Mouse (Mus musculus): ENCODE measurements at regions not wholly inside any gene's neighbourhood (a gene's known extent, or its start where the extent isn't known, plus 50 kb on each side); places are given as distances from the start of the nearest gene placed in this dataset.
"Not testable (repeated sequence)": the region's sequence is repeated elsewhere in the genome, so short reads cannot be mapped to it uniquely, and the experiment has no call there.

DNA sequence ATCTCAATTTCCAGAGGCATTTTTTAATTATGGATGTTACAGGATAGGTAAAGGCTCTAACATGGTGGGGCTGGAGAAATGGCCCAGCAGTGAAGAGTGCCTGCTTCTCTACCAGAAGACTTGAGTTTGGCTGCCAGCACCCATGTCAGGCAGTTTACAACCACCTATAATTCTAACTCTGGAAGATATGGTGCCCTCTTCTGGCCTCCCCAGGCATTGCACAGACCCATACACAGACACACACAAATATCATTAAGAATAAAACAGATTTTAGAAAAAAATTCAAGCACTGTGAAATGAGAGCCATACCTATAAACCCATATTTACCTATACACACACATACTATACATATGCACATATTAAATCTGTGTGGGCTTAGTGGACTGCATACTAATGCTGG, 113.9 kb upstream of the Creb1 start:
- no peak overlapping the region for H3K27ac ChIP-seq (ENCODE audit: insufficient read depth, low read length)
- no peak overlapping the region for H3K4me3 ChIP-seq (ENCODE audit: insufficient read depth, low read length)
- no peak for TF ChIP-seq POLR2A (IDR thresholded peaks at IDR 0.05; ENCODE audit: extremely low read depth, insufficient read depth, low read length)
- TF ChIP-seq CTCF (IDR thresholded peaks at IDR 0.05; ENCODE audit: extremely low read depth, insufficient read depth, low read length), result no peak
- no peaks in the 10 kb centered on the region for H3K4me1 ChIP-seq (ENCODE audit: control insufficient read depth, insufficient read depth, low read length)

GRCm38 (mm10) chr1:64415906-64416305, 116.5 kb upstream of the Creb1 start:
- Histone ChIP-seq H3K4me3 (ENCODE audit: insufficient read depth, low read length) (no peak overlapping the region), H3K4me1 (ENCODE audit: control insufficient read depth, insufficient read depth, low read length) (no peaks in the 10 kb centered on the region), H3K27ac (ENCODE audit: insufficient read depth, low read length) (no peak overlapping the region)
- no peak for TF ChIP-seq CTCF (IDR thresholded peaks at IDR 0.05; ENCODE audit: extremely low read depth, insufficient read depth, low read length)
- no peak for TF ChIP-seq POLR2A (IDR thresholded peaks at IDR 0.05; ENCODE audit: extremely low read depth, insufficient read depth, low read length)

GRCm38 (mm10) chr1:64413181-64413560, 119.3 kb upstream of the Creb1 start:
- TF ChIP-seq CTCF (IDR thresholded peaks at IDR 0.05; ENCODE audit: extremely low read depth, insufficient read depth, low read length) (no peak), POLR2A (IDR thresholded peaks at IDR 0.05; ENCODE audit: extremely low read depth, insufficient read depth, low read length) (no peak)
- no peak overlapping the region for H3K4me3 ChIP-seq (ENCODE audit: insufficient read depth, low read length)
- no peaks in the 10 kb centered on the region for H3K4me1 ChIP-seq (ENCODE audit: control insufficient read depth, insufficient read depth, low read length)
- H3K27ac ChIP-seq (ENCODE audit: insufficient read depth, low read length), result no peak overlapping the region

DNA sequence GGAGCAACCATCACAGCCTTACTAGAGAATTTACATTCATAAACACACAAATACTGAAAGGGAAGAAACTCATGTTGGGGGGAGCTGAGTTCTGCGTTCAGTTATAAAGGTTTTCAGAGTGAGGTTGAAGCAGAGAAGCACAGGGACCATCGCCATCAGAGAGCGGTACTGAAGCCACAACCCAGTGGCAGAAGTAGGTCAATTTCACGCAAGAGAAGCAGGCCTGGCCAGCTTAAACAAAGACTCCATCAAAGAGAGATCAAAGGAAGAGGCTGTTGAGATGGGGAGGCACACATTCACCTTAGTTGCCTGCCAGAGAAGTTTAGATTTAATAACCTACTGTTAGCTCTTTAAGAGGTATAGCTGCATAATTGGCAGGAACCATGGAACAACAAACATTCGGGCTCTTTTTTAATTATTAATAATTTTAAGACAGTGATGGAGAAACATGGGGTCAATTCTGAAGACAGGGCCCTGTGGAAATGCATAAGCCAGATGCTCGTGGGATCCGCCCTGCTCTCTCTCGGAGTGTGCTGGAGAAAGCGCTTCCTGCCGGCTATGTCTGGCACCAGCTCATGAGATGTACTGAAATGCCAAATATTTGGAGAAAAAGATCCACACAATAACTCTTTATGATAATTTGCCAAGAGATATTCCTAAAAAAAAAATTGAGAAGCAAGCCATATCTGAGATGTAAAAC, 119.8 kb upstream of the Creb1 start:
- Histone ChIP-seq H3K4me1 (ENCODE audit: control insufficient read depth, insufficient read depth, low read length) (no peaks in the 10 kb centered on the region), H3K4me3 (ENCODE audit: insufficient read depth, low read length) (no peak overlapping the region), H3K27ac (ENCODE audit: insufficient read depth, low read length) (no peak overlapping the region)
- no peak for TF ChIP-seq POLR2A (IDR thresholded peaks at IDR 0.05; ENCODE audit: extremely low read depth, insufficient read depth, low read length)
- no peak for TF ChIP-seq CTCF (IDR thresholded peaks at IDR 0.05; ENCODE audit: extremely low read depth, insufficient read depth, low read length)

DNA sequence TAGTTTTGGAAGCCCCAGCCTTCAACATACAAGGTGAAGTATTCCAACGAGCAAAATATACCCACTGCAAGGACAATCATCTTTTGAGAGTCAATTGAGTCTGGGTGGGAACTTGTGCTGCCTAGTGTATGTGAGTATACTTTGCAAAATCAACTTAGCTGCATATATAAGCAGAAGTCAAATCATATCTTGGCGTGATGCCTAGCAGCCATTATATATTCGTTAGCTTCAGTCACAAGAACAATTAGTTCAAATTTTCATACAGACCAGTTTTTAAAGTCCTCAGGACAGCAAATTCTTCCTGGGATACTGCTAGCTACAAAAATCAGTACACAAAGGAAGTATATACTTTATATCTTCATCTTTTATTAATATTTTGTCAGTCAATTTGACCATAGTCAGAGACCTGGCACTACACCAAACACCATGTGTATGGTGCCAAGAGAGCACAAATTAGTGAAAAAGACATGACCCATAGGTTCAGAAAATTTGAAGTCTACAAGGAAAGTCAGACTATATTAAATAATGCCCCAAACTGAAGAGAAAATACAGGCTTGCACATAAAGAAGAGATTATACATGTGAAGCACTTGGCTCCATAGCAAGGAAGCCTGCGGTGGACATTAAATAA, 120.5 kb upstream of the Creb1 start:
- no peak overlapping the region for H3K27ac ChIP-seq (ENCODE audit: insufficient read depth, low read length)
- TF ChIP-seq CTCF (IDR thresholded peaks at IDR 0.05; ENCODE audit: extremely low read depth, insufficient read depth, low read length) (no peak), POLR2A (IDR thresholded peaks at IDR 0.05; ENCODE audit: extremely low read depth, insufficient read depth, low read length) (no peak)
- no peak overlapping the region for H3K4me3 ChIP-seq (ENCODE audit: insufficient read depth, low read length)
- no peaks in the 10 kb centered on the region for H3K4me1 ChIP-seq (ENCODE audit: control insufficient read depth, insufficient read depth, low read length)

GRCm38 (mm10) chr1:64408807-64409582, 123.5 kb upstream of the Creb1 start:
- no peak for TF ChIP-seq POLR2A (IDR thresholded peaks at IDR 0.05; ENCODE audit: extremely low read depth, insufficient read depth, low read length)
- no peak for TF ChIP-seq CTCF (IDR thresholded peaks at IDR 0.05; ENCODE audit: extremely low read depth, insufficient read depth, low read length)
- no peak overlapping the region for H3K27ac ChIP-seq (ENCODE audit: insufficient read depth, low read length)
- no peak overlapping the region for H3K4me3 ChIP-seq (ENCODE audit: insufficient read depth, low read length)
- no peaks in the 10 kb centered on the region for H3K4me1 ChIP-seq (ENCODE audit: control insufficient read depth, insufficient read depth, low read length)

DNA sequence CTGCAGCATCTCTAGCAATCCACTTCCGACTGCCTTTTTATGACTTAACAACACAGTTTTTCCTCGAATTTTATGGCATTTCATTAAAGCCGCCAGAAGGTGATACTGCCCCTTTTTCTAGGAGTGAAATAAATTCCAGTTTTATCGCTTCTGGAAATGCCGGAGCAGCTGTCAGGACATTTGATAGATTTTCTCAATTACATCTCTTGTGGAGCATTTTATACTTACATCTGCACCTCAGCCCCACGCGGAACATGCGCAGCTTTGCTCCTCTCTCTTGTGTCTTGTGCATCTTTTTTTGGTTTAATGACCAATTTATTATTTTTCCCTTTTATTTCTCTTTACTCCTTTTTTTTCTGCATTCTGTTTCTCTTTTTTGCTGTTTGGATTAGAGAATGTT, 140.9 kb upstream of the Creb1 start:
- Histone ChIP-seq H3K4me3 (ENCODE audit: insufficient read depth, low read length) (no peak overlapping the region), H3K27ac (ENCODE audit: insufficient read depth, low read length) (no peak overlapping the region), H3K4me1 (ENCODE audit: control insufficient read depth, insufficient read depth, low read length) (no peaks in the 10 kb centered on the region)
- TF ChIP-seq CTCF (IDR thresholded peaks at IDR 0.05; ENCODE audit: extremely low read depth, insufficient read depth, low read length) (no peak), POLR2A (IDR thresholded peaks at IDR 0.05; ENCODE audit: extremely low read depth, insufficient read depth, low read length) (no peak)

- no peak for TF ChIP-seq CTCF (IDR thresholded peaks at IDR 0.05; ENCODE audit: extremely low read depth, insufficient read depth, low read length)
- TF ChIP-seq POLR2A (IDR thresholded peaks at IDR 0.05; ENCODE audit: extremely low read depth, insufficient read depth, low read length), result no peak
- Histone ChIP-seq H3K27ac (ENCODE audit: insufficient read depth, low read length) (no peak overlapping the region), H3K4me3 (ENCODE audit: insufficient read depth, low read length) (no peak overlapping the region), H3K4me1 (ENCODE audit: control insufficient read depth, insufficient read depth, low read length) (no peaks in the 10 kb centered on the region)
These were observed 151.2 kb upstream of the Creb1 start for GRCm38 (mm10) chr1:64381264-64381663.

GRCm38 (mm10) chr1:64376426-64376825, 156.0 kb upstream of the Creb1 start:
- H3K27ac ChIP-seq (ENCODE audit: insufficient read depth, low read length); H3K4me1 ChIP-seq (ENCODE audit: control insufficient read depth, insufficient read depth, low read length); H3K4me3 ChIP-seq (ENCODE audit: insufficient read depth, low read length): not testable (repeated sequence)
